Mouse (Mus musculus): ENCODE measurements around the gene Numb.

GRCm38 (mm10) chr12:83880913-83881312, 40.8 kb downstream of the Numb start:
- TF ChIP-seq HCFC1 (IDR thresholded peaks at IDR 0.05; ENCODE audit: borderline replicate concordance, insufficient read depth, low read length) (no peak), ZC3H11A (IDR thresholded peaks at IDR 0.05; ENCODE audit: borderline replicate concordance, low read depth, low read length) (no peak)
